Mouse (Mus musculus) liver, embryonic 14.5 days (tissue): ENCODE results near the gene Klhl22.

Experiments
- CTCF ChIP-seq: IDR thresholded peaks from 2 replicates; pipeline ENCODE4 v1.5.1; 2016; ENCODE audit warnings: antibody characterized with exemption, low read depth, control low read depth
- EP300 ChIP-seq: IDR thresholded peaks from 2 replicates; pipeline ENCODE4 v1.6.1; 2016; ENCODE audit warnings: antibody characterized with exemption, low read depth

GRCm38 (mm10) chr16:17732431-17732830 is 27.0 kb upstream of the Klhl22 start:
- no peak for TF ChIP-seq CTCF
- no peak for TF ChIP-seq EP300
